Mouse (Mus musculus) embryonic facial prominence, embryonic 11.5 days (tissue): Measurements from ENCODE around the gene Sv2c. TPM values are rescaled to one million over a fixed set of nuclear protein-coding genes. Genes with fewer than 3 reads are reported as not detected.

Experiments
- ATAC-seq: fragments of 200-750 bp; cut with Nextera tagmentation; replicated peaks from 2 replicates; pipeline ENCODE4 v1.8.0; 2017; ENCODE audit warnings: low read depth; ENCODE audit not compliant: insufficient number of reproducible peaks, low FRiP score, low TSS enrichment
- DNase-seq: peaks from one replicate; pipeline ENCODE4 v3.0.0-alpha.2; 2015; ENCODE audit warnings: low spot score
- H3K27ac ChIP-seq: fragments of 300-500 bp; sonication (generic); replicated peaks from 2 replicates; pipeline ENCODE4 v1.5.1; 2014; ENCODE audit warnings: mild to moderate bottlenecking, low read depth, low read length, control low read depth
- H3K27me3 ChIP-seq: fragments of 300-500 bp; sonication (generic); 2 replicates; pipeline ENCODE4 v1.6.1; 2014; ENCODE audit warnings: mild to moderate bottlenecking, low read length, moderate library complexity, mixed read lengths; ENCODE audit not compliant: control insufficient read depth, insufficient read depth
- H3K36me3 ChIP-seq: fragments of 300-500 bp; sonication (generic); replicated peaks from 2 replicates; pipeline ENCODE4 v1.6.1; 2014; ENCODE audit warnings: low read depth, mild to moderate bottlenecking, low read length, moderate library complexity, mixed read lengths; ENCODE audit not compliant: control insufficient read depth, insufficient read depth
- H3K4me1 ChIP-seq: fragments of 300-500 bp; sonication (generic); 2 replicates; pipeline ENCODE4 v1.6.1; 2014; ENCODE audit warnings: low read length, mixed read lengths; ENCODE audit not compliant: control insufficient read depth, insufficient read depth
- H3K4me2 ChIP-seq: fragments of 300-500 bp; sonication (generic); 2 replicates; pipeline ENCODE4 v1.6.1; 2014; ENCODE audit warnings: low read depth, mild to moderate bottlenecking, control low read depth, low read length, moderate library complexity
- H3K4me3 ChIP-seq: fragments of 300-500 bp; sonication (generic); 2 replicates; pipeline ENCODE4 v1.5.1; 2014; ENCODE audit warnings: low read depth, low read length, control low read depth
- H3K9ac ChIP-seq: fragments of 300-500 bp; sonication (generic); replicated peaks from 2 replicates; pipeline ENCODE4 v1.6.1; 2014; ENCODE audit warnings: mild to moderate bottlenecking, control low read depth, low read length
- H3K9me3 ChIP-seq: fragments of 300-500 bp; sonication (generic); replicated peaks from 2 replicates; pipeline ENCODE4 v1.6.1; 2016; ENCODE audit warnings: mild to moderate bottlenecking, low read length, inconsistent platforms, mixed read lengths; ENCODE audit not compliant: control insufficient read depth
- WGBS: fragments of 180-500 bp; shearing (Covaris S2); extraction: QIAGEN DNeasy Blood & Tissue Kit; methylation state at CpG from one replicate; pipeline ENCODE4 v1.1.7; 2014; 5-methylcytosine and 5-hydroxymethylcytosine counted together
- polyA plus RNA-seq: library from polyadenylated mRNA; unstranded; fragments of >200 nt; fragmentation: Nextera tagmentation; extraction: Ambion mirVana; gene quantifications from 2 replicates; pipeline ENCODE4 v1.2.1, GENCODE M21; 2014

The Sv2c gene
- polyA plus RNA-seq, 1 experiment from 2014 or later = 1.7 TPM

- no peak for DNase-seq
Observed at GRCm38 (mm10) chr13:95924201-95924621, 208.2 kb downstream of the Sv2c start.

GRCm38 (mm10) chr13:95922626-95923025 lies 209.8 kb downstream of the Sv2c start:
- DNase-seq (no peak), ATAC-seq (no peak)
- Histone ChIP-seq H3K4me1 (no peaks in the 10 kb centered on the region), H3K4me3 (no peak overlapping the region), H3K27ac (no peak overlapping the region), H3K4me2 (no peak overlapping the region), H3K36me3 (no peaks in the 10 kb centered on the region), H3K9me3 (no peaks in the 10 kb centered on the region), H3K27me3 (no peaks in the 10 kb centered on the region), H3K9ac (no peak overlapping the region)
- WGBS = 93% methylated on average over 4 of the region's 4 CpGs

More at GRCm38 (mm10) chr13:95924201-95924621, 208.2 kb downstream of the Sv2c start:
- WGBS = 64% methylated on average over 2 of the region's 2 CpGs
- H3K9me3 ChIP-seq = no peaks in the 10 kb centered on the region
- H3K9ac ChIP-seq = no peak overlapping the region
- no peak overlapping the region for H3K27ac ChIP-seq
- no peaks in the 10 kb centered on the region for H3K4me1 ChIP-seq
- no peaks in the 10 kb centered on the region for H3K27me3 ChIP-seq
- H3K36me3 ChIP-seq = no peaks in the 10 kb centered on the region
- no peak overlapping the region for H3K4me3 ChIP-seq
- no peak overlapping the region for H3K4me2 ChIP-seq
- ATAC-seq = no peak

GRCm38 (mm10) chr13:95918624-95919284 lies 213.6 kb downstream of the Sv2c start:
- H3K36me3 ChIP-seq = no peaks in the 10 kb centered on the region
- no peak overlapping the region for H3K27ac ChIP-seq
- no peaks in the 10 kb centered on the region for H3K27me3 ChIP-seq
- WGBS = 92% methylated on average over 9 of the region's 9 CpGs
- no peaks in the 10 kb centered on the region for H3K4me1 ChIP-seq
- H3K9ac ChIP-seq = no peak overlapping the region
- no peak for ATAC-seq
- H3K4me2 ChIP-seq = no peak overlapping the region
- no peaks in the 10 kb centered on the region for H3K9me3 ChIP-seq
- DNase-seq = no peak
- H3K4me3 ChIP-seq = no peak overlapping the region

GRCm38 (mm10) chr13:95913046-95913406 lies 219.4 kb downstream of the Sv2c start:
- H3K9ac ChIP-seq = no peak overlapping the region

GRCm38 (mm10) chr13:95912157-95913045 lies 220.0 kb downstream of the Sv2c start:
- H3K4me3 ChIP-seq = no peak overlapping the region
- H3K4me1 ChIP-seq = no peaks in the 10 kb centered on the region
- H3K36me3 ChIP-seq = no peaks in the 10 kb centered on the region
- 85% methylated on average over 11 of the region's 11 CpGs for WGBS
- H3K4me2 ChIP-seq = no peak overlapping the region
- no peaks in the 10 kb centered on the region for H3K9me3 ChIP-seq
- DNase-seq (no peak), ATAC-seq (no peak)
- H3K27ac ChIP-seq = no peak overlapping the region
- no peaks in the 10 kb centered on the region for H3K27me3 ChIP-seq
- H3K9ac ChIP-seq = no peak overlapping the region

More at GRCm38 (mm10) chr13:95913046-95913406, 219.4 kb downstream of the Sv2c start:
- Histone ChIP-seq H3K27ac (no peak overlapping the region), H3K9me3 (no peaks in the 10 kb centered on the region), H3K36me3 (no peaks in the 10 kb centered on the region), H3K4me2 (no peak overlapping the region), H3K4me3 (no peak overlapping the region), H3K4me1 (no peaks in the 10 kb centered on the region), H3K27me3 (no peaks in the 10 kb centered on the region)
- no peak for DNase-seq
- WGBS = 79% methylated on average over 2 of the region's 2 CpGs
- ATAC-seq = no peak

- WGBS = 71% methylated on average over 9 of the region's 9 CpGs
- ATAC-seq = no peak
- Histone ChIP-seq H3K4me2 (no peak overlapping the region), H3K9ac (no peak overlapping the region), H3K4me1 (no peaks in the 10 kb centered on the region), H3K27ac (no peak overlapping the region), H3K9me3 (no peaks in the 10 kb centered on the region), H3K36me3 (no peaks in the 10 kb centered on the region), H3K27me3 (no peaks in the 10 kb centered on the region), H3K4me3 (no peak overlapping the region)
- no peak for DNase-seq
Observed at GRCm38 (mm10) chr13:95910270-95910669, 222.1 kb downstream of the Sv2c start.

GRCm38 (mm10) chr13:95909244-95909643 lies 223.1 kb downstream of the Sv2c start:
- Histone ChIP-seq H3K9ac (no peak overlapping the region), H3K36me3 (no peaks in the 10 kb centered on the region), H3K27me3 (no peaks in the 10 kb centered on the region), H3K9me3 (no peaks in the 10 kb centered on the region), H3K4me3 (no peak overlapping the region), H3K4me2 (no peak overlapping the region), H3K4me1 (no peaks in the 10 kb centered on the region), H3K27ac (no peak overlapping the region)
- WGBS = 85% methylated on average over 2 of the region's 2 CpGs
- DNase-seq (no peak), ATAC-seq (no peak)
